Mouse (Mus musculus): Measurements from ENCODE around the gene Creb5. TPM values are rescaled to one million over a fixed set of nuclear protein-coding genes. Genes with fewer than 3 reads are reported as not detected.

Gene Creb5
- polyA plus RNA-seq, 1 experiment from 2014 or later = 0.20 TPM

DNA sequence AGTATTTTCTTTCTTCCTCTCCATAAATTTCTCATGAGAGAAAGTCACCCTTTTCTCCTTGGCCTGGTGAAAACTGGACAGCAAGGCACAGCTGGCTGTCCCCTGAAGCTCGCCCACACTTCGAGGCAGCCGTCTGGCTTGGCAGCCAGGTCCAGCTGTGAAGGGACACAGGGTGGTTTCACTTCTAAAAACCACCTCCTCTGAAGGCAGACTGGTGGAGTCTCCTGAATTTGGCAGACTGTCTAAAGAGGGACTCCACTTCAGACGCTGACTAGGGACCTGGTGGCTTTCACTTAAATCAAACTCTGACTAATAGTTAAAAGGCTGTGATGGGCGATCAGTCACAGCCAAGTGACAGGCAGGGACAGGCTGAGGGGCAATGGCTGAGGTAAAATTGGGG, 365.6 kb downstream of the Creb5 start:
- WGBS (ENCODE audit: insufficient replicate concordance) = 62% methylated on average over 5 of the region's 5 CpGs
- H3K27ac ChIP-seq (ENCODE audit: low read depth) = no peak overlapping the region
- H3K4me2 ChIP-seq (ENCODE audit: low read depth, low read length) = no peak overlapping the region
- H3K9ac ChIP-seq (replicated peaks) = no peak overlapping the region
- TF ChIP-seq EP300 (IDR thresholded peaks at IDR 0.05; ENCODE audit: low read depth) (no peak), CTCF (IDR thresholded peaks at IDR 0.05; ENCODE audit: low read depth) (no peak)
- no peaks in the 10 kb centered on the region for H3K36me3 ChIP-seq (replicated peaks; ENCODE audit: insufficient read depth, low read length)
- H3K4me1 ChIP-seq (ENCODE audit: insufficient read depth) = no peaks in the 10 kb centered on the region
- H3K27me3 ChIP-seq (ENCODE audit: insufficient read depth, low read length) = no peaks in the 10 kb centered on the region
- H3K4me3 ChIP-seq (ENCODE audit: low read depth, low read length) = no peak overlapping the region
- H3K9me3 ChIP-seq (ENCODE audit: low read length) = no peaks in the 10 kb centered on the region
- ATAC-seq (no peak), DNase-seq (no peak)

GRCm38 (mm10) chr6:53653706-53654360, 366.8 kb downstream of the Creb5 start:
- Histone ChIP-seq H3K27ac (ENCODE audit: low read depth) (no peak overlapping the region), H3K27me3 (ENCODE audit: insufficient read depth, low read length) (no peaks in the 10 kb centered on the region), H3K9me3 (ENCODE audit: low read length) (no peaks in the 10 kb centered on the region), H3K9ac (replicated peaks) (no peak overlapping the region), H3K36me3 (replicated peaks; ENCODE audit: insufficient read depth, low read length) (no peaks in the 10 kb centered on the region), H3K4me1 (ENCODE audit: insufficient read depth) (no peaks in the 10 kb centered on the region), H3K4me3 (ENCODE audit: low read depth, low read length) (no peak overlapping the region), H3K4me2 (ENCODE audit: low read depth, low read length) (no peak overlapping the region)
- no peak for TF ChIP-seq EP300 (IDR thresholded peaks at IDR 0.05; ENCODE audit: low read depth)
- DNase-seq (no peak), ATAC-seq (no peak)
- WGBS (ENCODE audit: insufficient replicate concordance) = 72% methylated on average over 8 of the region's 8 CpGs

- Histone ChIP-seq H3K27ac (ENCODE audit: low read depth) (no peak overlapping the region), H3K36me3 (replicated peaks; ENCODE audit: insufficient read depth, low read length) (no peaks in the 10 kb centered on the region), H3K9ac (replicated peaks) (no peak overlapping the region), H3K4me1 (ENCODE audit: insufficient read depth) (no peaks in the 10 kb centered on the region), H3K9me3 (ENCODE audit: low read length) (no peaks in the 10 kb centered on the region), H3K4me2 (ENCODE audit: low read depth, low read length) (no peak overlapping the region), H3K27me3 (ENCODE audit: insufficient read depth, low read length) (no peaks in the 10 kb centered on the region), H3K4me3 (ENCODE audit: low read depth, low read length) (no peak overlapping the region)
- no peak for TF ChIP-seq CTCF (IDR thresholded peaks at IDR 0.05; ENCODE audit: low read depth)
- no peak for TF ChIP-seq EP300 (IDR thresholded peaks at IDR 0.05; ENCODE audit: low read depth)
- 60% methylated on average over 12 of the region's 12 CpGs for WGBS (ENCODE audit: insufficient replicate concordance)
- no peak for DNase-seq
- ATAC-seq = no peak
Observed at GRCm38 (mm10) chr6:53654361-53654824, 367.3 kb downstream of the Creb5 start.

DNA sequence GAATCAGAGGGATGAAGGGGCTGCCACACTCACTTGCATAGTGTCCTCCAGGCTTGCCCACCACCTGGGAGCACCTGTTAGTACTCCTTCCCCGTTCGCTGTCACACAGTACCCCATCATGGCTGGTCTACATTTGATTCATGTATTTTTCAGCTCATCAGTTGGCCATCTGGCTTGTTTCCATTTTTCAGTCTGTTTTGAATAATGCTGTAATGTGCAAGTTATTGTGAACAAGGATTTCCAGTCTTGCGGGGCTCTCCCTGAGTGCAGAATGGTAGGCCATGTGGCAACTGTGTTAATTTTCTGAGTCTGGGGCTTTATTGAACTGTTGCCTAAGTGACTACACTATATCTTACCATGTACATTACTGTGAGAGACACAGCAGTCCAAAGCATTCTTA, 369.4 kb downstream of the Creb5 start:
- no peak overlapping the region for H3K27ac ChIP-seq (ENCODE audit: low read depth)
- ATAC-seq = no peak
- TF ChIP-seq EP300 (IDR thresholded peaks at IDR 0.05; ENCODE audit: low read depth) (no peak), CTCF (IDR thresholded peaks at IDR 0.05; ENCODE audit: low read depth) (no peak)
- H3K4me3 ChIP-seq (ENCODE audit: low read depth, low read length) = no peak overlapping the region
- no peaks in the 10 kb centered on the region for H3K27me3 ChIP-seq (ENCODE audit: insufficient read depth, low read length)
- DNase-seq = no peak
- WGBS (ENCODE audit: insufficient replicate concordance) = 84% methylated on average over 3 of the region's 3 CpGs
- no peak overlapping the region for H3K4me2 ChIP-seq (ENCODE audit: low read depth, low read length)
- H3K9ac ChIP-seq (replicated peaks) = no peak overlapping the region
- no peaks in the 10 kb centered on the region for H3K9me3 ChIP-seq (ENCODE audit: low read length)
- H3K4me1 ChIP-seq (ENCODE audit: insufficient read depth) = no peaks in the 10 kb centered on the region
- no peaks in the 10 kb centered on the region for H3K36me3 ChIP-seq (replicated peaks; ENCODE audit: insufficient read depth, low read length)

GRCm38 (mm10) chr6:53657483-53657882, 370.4 kb downstream of the Creb5 start:
- ATAC-seq (no peak), DNase-seq (no peak)
- Histone ChIP-seq H3K9me3 (ENCODE audit: low read length) (no peaks in the 10 kb centered on the region), H3K27ac (ENCODE audit: low read depth) (no peak overlapping the region), H3K4me2 (ENCODE audit: low read depth, low read length) (no peak overlapping the region), H3K36me3 (replicated peaks; ENCODE audit: insufficient read depth, low read length) (no peaks in the 10 kb centered on the region), H3K9ac (replicated peaks) (no peak overlapping the region), H3K4me1 (ENCODE audit: insufficient read depth) (no peaks in the 10 kb centered on the region), H3K4me3 (ENCODE audit: low read depth, low read length) (no peak overlapping the region), H3K27me3 (ENCODE audit: insufficient read depth, low read length) (no peaks in the 10 kb centered on the region)
- 76% methylated on average over 4 of the region's 4 CpGs for WGBS (ENCODE audit: insufficient replicate concordance)
- TF ChIP-seq EP300 (IDR thresholded peaks at IDR 0.05; ENCODE audit: low read depth) (no peak), CTCF (IDR thresholded peaks at IDR 0.05; ENCODE audit: low read depth) (no peak)

DNA sequence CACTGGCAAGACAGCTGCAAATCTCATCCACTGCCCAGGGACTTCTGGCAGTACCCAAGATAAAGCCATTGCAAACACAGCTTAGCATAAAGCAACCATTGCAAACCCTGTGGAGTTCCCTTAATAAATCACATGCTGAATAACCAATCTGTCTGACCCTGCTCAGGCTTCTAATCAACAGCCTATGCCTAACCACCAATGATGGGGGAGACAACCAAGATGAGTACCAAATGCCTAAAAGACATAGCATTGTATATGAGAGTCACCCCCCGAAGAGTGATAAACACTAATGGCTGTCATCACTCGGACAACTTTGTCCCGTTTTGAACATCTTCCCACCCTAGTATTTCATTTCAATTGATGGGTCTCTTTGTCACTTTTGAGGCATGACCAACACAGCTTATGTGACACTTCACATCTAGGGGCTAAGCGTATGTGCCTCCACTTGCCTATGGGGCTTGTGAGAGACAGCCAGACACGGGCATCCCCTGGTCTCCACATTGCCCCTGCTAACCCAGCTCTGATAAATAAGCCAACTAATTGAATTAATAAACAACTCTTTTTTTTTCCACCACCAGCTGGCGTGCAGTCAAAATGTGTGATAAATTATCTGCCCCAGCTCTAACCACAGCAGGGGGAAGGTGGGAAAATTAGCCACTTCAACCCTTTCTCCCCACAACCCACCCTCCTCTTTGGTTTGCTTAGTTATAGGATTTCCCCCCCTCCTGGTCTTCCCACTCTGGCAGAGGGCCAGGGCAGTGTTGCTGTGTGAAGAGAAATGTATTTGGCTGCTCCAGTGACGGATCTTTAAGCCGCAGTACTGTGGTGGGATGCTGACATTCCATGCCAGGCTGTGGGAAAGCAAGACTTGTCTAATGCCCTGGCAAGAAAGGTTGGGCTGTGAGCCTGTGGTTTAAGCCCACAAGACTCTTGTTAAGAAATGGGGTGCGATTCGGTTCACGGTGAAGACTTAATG, 376.1 kb downstream of the Creb5 start:
- no peak overlapping the region for H3K9ac ChIP-seq (replicated peaks)
- DNase-seq (no peak), ATAC-seq (no peak)
- no peaks in the 10 kb centered on the region for H3K4me1 ChIP-seq (ENCODE audit: insufficient read depth)
- TF ChIP-seq CTCF (IDR thresholded peaks at IDR 0.05; ENCODE audit: low read depth) (no peak), EP300 (IDR thresholded peaks at IDR 0.05; ENCODE audit: low read depth) (no peak)
- WGBS (ENCODE audit: insufficient replicate concordance) = 75% methylated on average over 11 of the region's 11 CpGs
- H3K27me3 ChIP-seq (ENCODE audit: insufficient read depth, low read length) = no peaks in the 10 kb centered on the region
- H3K4me2 ChIP-seq (ENCODE audit: low read depth, low read length) = no peak overlapping the region
- H3K4me3 ChIP-seq (ENCODE audit: low read depth, low read length) = no peak overlapping the region
- no peaks in the 10 kb centered on the region for H3K36me3 ChIP-seq (replicated peaks; ENCODE audit: insufficient read depth, low read length)
- H3K27ac ChIP-seq (ENCODE audit: low read depth) = no peak overlapping the region
- no peaks in the 10 kb centered on the region for H3K9me3 ChIP-seq (ENCODE audit: low read length)
